Mouse (Mus musculus): ENCODE data around the gene Wfdc16. TPM values are rescaled to one million over a fixed set of nuclear protein-coding genes. Genes with fewer than 3 reads are reported as not detected.

Gene Wfdc16
- 298 TPM for polyA plus RNA-seq (2014; fragmentation: Illumina TruSeq; extraction: RNeasy Lipid Tissue Mini Kit (QIAGEN cat#74804); ENCODE audit: low read depth, low replicate concordance)

GRCm38 (mm10) chr2:164638696-164639095 lies at the start of gene Wfdc16:
TSS of gene Wfdc16 (minus strand) at chr2:164638796.

GRCm38 (mm10) chr2:164684807-164685206 lies 46.2 kb upstream of the Wfdc16 start, which contains the start of gene Wfdc13:
TSS of gene Wfdc13 (plus strand) at chr2:164685107.

GRCm38 (mm10) chr2:164673987-164674386 lies 35.4 kb upstream of the Wfdc16 start, which contains the start of gene Wfdc11:
TSS of gene Wfdc11 (minus strand) at chr2:164674087.

DNA sequence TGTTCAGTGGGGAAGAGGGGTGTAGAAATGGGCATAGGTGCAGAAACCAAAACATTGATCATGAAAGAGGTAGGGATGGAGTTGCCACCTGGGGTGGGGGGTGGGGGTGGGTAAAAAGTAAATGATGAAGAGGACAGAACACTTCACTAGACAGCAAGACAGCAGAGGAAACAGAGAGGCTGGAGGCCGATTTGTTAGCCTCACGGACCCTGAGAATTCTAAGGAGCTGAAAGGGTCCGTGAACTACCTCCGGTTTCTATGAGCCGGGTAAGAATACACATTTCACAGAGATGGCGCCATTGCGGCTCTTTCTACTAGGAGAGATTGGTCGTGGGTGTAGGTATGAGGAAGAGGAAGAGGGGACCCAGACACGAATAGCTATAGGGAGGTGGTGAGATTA lies 17.9 kb upstream of the Wfdc16 start, which contains the start of gene Wfdc9:
TSS of gene Wfdc9 (minus strand) at position 101 of the 400 bp plus-strand sequence.

GRCm38 (mm10) chr2:164655858-164656257 lies 17.3 kb upstream of the Wfdc16 start, which contains the start of gene Wfdc10:
TSS of gene Wfdc10 (plus strand) at chr2:164656046.

GRCm38 (mm10) chr2:164613471-164613870 lies 25.1 kb downstream of the Wfdc16 start, which contains the start of the genes Wfdc6b and Wfdc8:
TSS of gene Wfdc6b (plus strand) at chr2:164613522.
TSS of gene Wfdc8 (minus strand) at chr2:164613626.

DNA sequence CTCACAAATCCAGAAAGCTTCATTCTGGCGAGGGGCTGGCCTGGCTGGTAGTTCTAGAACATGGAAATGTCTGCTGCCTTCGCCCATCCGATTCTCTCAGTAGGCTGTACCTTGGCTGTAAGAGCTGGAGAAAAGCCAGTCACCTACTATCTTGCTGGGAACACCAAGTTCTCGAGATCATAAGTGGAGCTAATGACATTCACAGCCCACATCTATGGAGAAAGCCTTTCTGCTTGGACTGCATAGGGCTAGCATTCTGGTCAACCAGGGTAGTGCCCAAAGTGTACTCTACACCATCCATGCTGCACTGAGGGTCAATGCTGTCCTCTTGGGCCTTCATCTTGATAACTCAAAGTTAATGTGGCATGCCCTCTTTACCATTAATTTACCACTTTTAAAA lies 45.1 kb downstream of the Wfdc16 start, which contains the start of gene Eppin:
TSS of gene Eppin (minus strand) at position 101 of the 400 bp plus-strand sequence.

GRCm38 (mm10) chr2:164585025-164585725 lies 53.4 kb downstream of the Wfdc16 start, which contains the start of gene Wfdc6a:
TSS of gene Wfdc6a (minus strand) at chr2:164585447.

Other genes starting within 250 kb of the Wfdc16 start
- 110 TPM for gene Slpi, start 249.7 kb downstream of the Wfdc16 start, polyA plus RNA-seq (2014; fragmentation: Illumina TruSeq; extraction: RNeasy Lipid Tissue Mini Kit (QIAGEN cat#74804); ENCODE audit: low read depth, low replicate concordance)
- gene Rbpjl, start 235.7 kb downstream of the Wfdc16 start, polyA plus RNA-seq (2014; fragmentation: Illumina TruSeq; extraction: RNeasy Lipid Tissue Mini Kit (QIAGEN cat#74804); ENCODE audit: low read depth, low replicate concordance): not detected
- 1.1 TPM for gene Matn4, start 233.6 kb downstream of the Wfdc16 start, polyA plus RNA-seq (2014; fragmentation: Illumina TruSeq; extraction: RNeasy Lipid Tissue Mini Kit (QIAGEN cat#74804); ENCODE audit: low read depth, low replicate concordance)
- gene Sdc4, start 194.9 kb downstream of the Wfdc16 start, polyA plus RNA-seq (2014; fragmentation: Illumina TruSeq; extraction: RNeasy Lipid Tissue Mini Kit (QIAGEN cat#74804); ENCODE audit: low read depth, low replicate concordance): 26.4 TPM
- 31.9 TPM for gene Sys1, start 181.8 kb downstream of the Wfdc16 start, polyA plus RNA-seq (2014; fragmentation: Illumina TruSeq; extraction: RNeasy Lipid Tissue Mini Kit (QIAGEN cat#74804); ENCODE audit: low read depth, low replicate concordance)
- not detected for gene Gm20458, start 177.8 kb downstream of the Wfdc16 start, polyA plus RNA-seq (2014; fragmentation: Illumina TruSeq; extraction: RNeasy Lipid Tissue Mini Kit (QIAGEN cat#74804); ENCODE audit: low read depth, low replicate concordance)
- gene Trp53tg5, start 165.1 kb downstream of the Wfdc16 start, polyA plus RNA-seq (2014; fragmentation: Illumina TruSeq; extraction: RNeasy Lipid Tissue Mini Kit (QIAGEN cat#74804); ENCODE audit: low read depth, low replicate concordance): 2.1 TPM
- 18.9 TPM for gene Dbndd2, start 152.7 kb downstream of the Wfdc16 start, polyA plus RNA-seq (2014; fragmentation: Illumina TruSeq; extraction: RNeasy Lipid Tissue Mini Kit (QIAGEN cat#74804); ENCODE audit: low read depth, low replicate concordance)
- 74.8 TPM for gene Pigt, start 141.3 kb downstream of the Wfdc16 start, polyA plus RNA-seq (2014; fragmentation: Illumina TruSeq; extraction: RNeasy Lipid Tissue Mini Kit (QIAGEN cat#74804); ENCODE audit: low read depth, low replicate concordance)
- gene Wfdc2, start 76.4 kb downstream of the Wfdc16 start, polyA plus RNA-seq (2014; fragmentation: Illumina TruSeq; extraction: RNeasy Lipid Tissue Mini Kit (QIAGEN cat#74804); ENCODE audit: low read depth, low replicate concordance): 15.2 TPM
- gene Spint3, start 65.3 kb downstream of the Wfdc16 start, polyA plus RNA-seq (2014; fragmentation: Illumina TruSeq; extraction: RNeasy Lipid Tissue Mini Kit (QIAGEN cat#74804); ENCODE audit: low read depth, low replicate concordance): 240 TPM
- 118 TPM for gene Wfdc6a, start 53.3 kb downstream of the Wfdc16 start, polyA plus RNA-seq (2014; fragmentation: Illumina TruSeq; extraction: RNeasy Lipid Tissue Mini Kit (QIAGEN cat#74804); ENCODE audit: low read depth, low replicate concordance)
- gene Eppin, start 45.2 kb downstream of the Wfdc16 start, polyA plus RNA-seq (2014; fragmentation: Illumina TruSeq; extraction: RNeasy Lipid Tissue Mini Kit (QIAGEN cat#74804); ENCODE audit: low read depth, low replicate concordance): 285 TPM
- gene Wfdc6b, start 25.3 kb downstream of the Wfdc16 start, polyA plus RNA-seq (2014; fragmentation: Illumina TruSeq; extraction: RNeasy Lipid Tissue Mini Kit (QIAGEN cat#74804); ENCODE audit: low read depth, low replicate concordance): 215 TPM
- gene Wfdc8, start 25.2 kb downstream of the Wfdc16 start, polyA plus RNA-seq (2014; fragmentation: Illumina TruSeq; extraction: RNeasy Lipid Tissue Mini Kit (QIAGEN cat#74804); ENCODE audit: low read depth, low replicate concordance): 244 TPM
- 2,863 TPM for gene Wfdc10, start 17.2 kb upstream of the Wfdc16 start, polyA plus RNA-seq (2014; fragmentation: Illumina TruSeq; extraction: RNeasy Lipid Tissue Mini Kit (QIAGEN cat#74804); ENCODE audit: low read depth, low replicate concordance)
- 297 TPM for gene Wfdc9, start 17.8 kb upstream of the Wfdc16 start, polyA plus RNA-seq (2014; fragmentation: Illumina TruSeq; extraction: RNeasy Lipid Tissue Mini Kit (QIAGEN cat#74804); ENCODE audit: low read depth, low replicate concordance)
- gene Wfdc11, start 35.3 kb upstream of the Wfdc16 start, polyA plus RNA-seq (2014; fragmentation: Illumina TruSeq; extraction: RNeasy Lipid Tissue Mini Kit (QIAGEN cat#74804); ENCODE audit: low read depth, low replicate concordance): 41.2 TPM
- gene Wfdc13, start 46.3 kb upstream of the Wfdc16 start, polyA plus RNA-seq (2014; fragmentation: Illumina TruSeq; extraction: RNeasy Lipid Tissue Mini Kit (QIAGEN cat#74804); ENCODE audit: low read depth, low replicate concordance): 775 TPM
- gene Spint4, start 59.7 kb upstream of the Wfdc16 start, polyA plus RNA-seq (2014; fragmentation: Illumina TruSeq; extraction: RNeasy Lipid Tissue Mini Kit (QIAGEN cat#74804); ENCODE audit: low read depth, low replicate concordance): 1,086 TPM
- gene Spint5, start 76.5 kb upstream of the Wfdc16 start, polyA plus RNA-seq (2014; fragmentation: Illumina TruSeq; extraction: RNeasy Lipid Tissue Mini Kit (QIAGEN cat#74804); ENCODE audit: low read depth, low replicate concordance): 379 TPM
- gene Wfdc3, start 107.1 kb upstream of the Wfdc16 start, polyA plus RNA-seq (2014; fragmentation: Illumina TruSeq; extraction: RNeasy Lipid Tissue Mini Kit (QIAGEN cat#74804); ENCODE audit: low read depth, low replicate concordance): 12.2 TPM
- 26.0 TPM for gene Dnttip1, start 107.2 kb upstream of the Wfdc16 start, polyA plus RNA-seq (2014; fragmentation: Illumina TruSeq; extraction: RNeasy Lipid Tissue Mini Kit (QIAGEN cat#74804); ENCODE audit: low read depth, low replicate concordance)
- 5.0 TPM for gene Ube2c, start 131.1 kb upstream of the Wfdc16 start, polyA plus RNA-seq (2014; fragmentation: Illumina TruSeq; extraction: RNeasy Lipid Tissue Mini Kit (QIAGEN cat#74804); ENCODE audit: low read depth, low replicate concordance)
- gene Tnnc2, start 141.2 kb upstream of the Wfdc16 start, polyA plus RNA-seq (2014; fragmentation: Illumina TruSeq; extraction: RNeasy Lipid Tissue Mini Kit (QIAGEN cat#74804); ENCODE audit: low read depth, low replicate concordance): 1.0 TPM
- 18.3 TPM for gene Snx21, start 147.0 kb upstream of the Wfdc16 start, polyA plus RNA-seq (2014; fragmentation: Illumina TruSeq; extraction: RNeasy Lipid Tissue Mini Kit (QIAGEN cat#74804); ENCODE audit: low read depth, low replicate concordance)
- gene Acot8, start 166.1 kb upstream of the Wfdc16 start, polyA plus RNA-seq (2014; fragmentation: Illumina TruSeq; extraction: RNeasy Lipid Tissue Mini Kit (QIAGEN cat#74804); ENCODE audit: low read depth, low replicate concordance): 19.6 TPM
- gene Zswim3, start 166.3 kb upstream of the Wfdc16 start, polyA plus RNA-seq (2014; fragmentation: Illumina TruSeq; extraction: RNeasy Lipid Tissue Mini Kit (QIAGEN cat#74804); ENCODE audit: low read depth, low replicate concordance): 4.2 TPM
- 8.6 TPM for gene Zswim1, start 183.9 kb upstream of the Wfdc16 start, polyA plus RNA-seq (2014; fragmentation: Illumina TruSeq; extraction: RNeasy Lipid Tissue Mini Kit (QIAGEN cat#74804); ENCODE audit: low read depth, low replicate concordance)
- gene Spata25, start 189.7 kb upstream of the Wfdc16 start, polyA plus RNA-seq (2014; fragmentation: Illumina TruSeq; extraction: RNeasy Lipid Tissue Mini Kit (QIAGEN cat#74804); ENCODE audit: low read depth, low replicate concordance): 1.6 TPM
- gene Ctsa, start 194.1 kb upstream of the Wfdc16 start, polyA plus RNA-seq (2014; fragmentation: Illumina TruSeq; extraction: RNeasy Lipid Tissue Mini Kit (QIAGEN cat#74804); ENCODE audit: low read depth, low replicate concordance): 142 TPM
- 3.0 TPM for gene Neurl2, start 194.7 kb upstream of the Wfdc16 start, polyA plus RNA-seq (2014; fragmentation: Illumina TruSeq; extraction: RNeasy Lipid Tissue Mini Kit (QIAGEN cat#74804); ENCODE audit: low read depth, low replicate concordance)
- 169 TPM for gene Pltp, start 218.9 kb upstream of the Wfdc16 start, polyA plus RNA-seq (2014; fragmentation: Illumina TruSeq; extraction: RNeasy Lipid Tissue Mini Kit (QIAGEN cat#74804); ENCODE audit: low read depth, low replicate concordance)
- 38.8 TPM for gene Pcif1, start 240.5 kb upstream of the Wfdc16 start, polyA plus RNA-seq (2014; fragmentation: Illumina TruSeq; extraction: RNeasy Lipid Tissue Mini Kit (QIAGEN cat#74804); ENCODE audit: low read depth, low replicate concordance)

Measured in adipose tissue, adult 10 weeks (tissue).